Mouse (Mus musculus): ENCODE measurements around the gene Lrp8. TPM values are rescaled to one million over a fixed set of nuclear protein-coding genes. Genes with fewer than 3 reads are reported as not detected.
A peak's percentile ranks its signal among the peaks of the same experiment; 100 is the strongest.

Gene Lrp8
- polyA plus RNA-seq, 1 experiment from 2014 or later, result 0.46 TPM

GRCm38 (mm10) chr4:107886371-107886770, 84.3 kb downstream of the Lrp8 start:
- Histone ChIP-seq H3K27me3 (ENCODE audit: control insufficient read depth, insufficient read depth, low read depth, low read length) (no peaks in the 10 kb centered on the region), H3K4me2 (ENCODE audit: low read depth, low read length) (no peak overlapping the region), H3K4me3 (ENCODE audit: low read depth, low read length) (no peak overlapping the region), H3K27ac (ENCODE audit: low read length) (no peak overlapping the region), H3K9me3 (replicated peaks; ENCODE audit: control insufficient read depth, low read length) (no peaks in the 10 kb centered on the region), H3K4me1 (ENCODE audit: control insufficient read depth, low read depth, low read length) (peaks cover 20% of the 10 kb centered on the region), H3K9ac (ENCODE audit: low read depth, low read length) (no peak overlapping the region), H3K36me3 (ENCODE audit: control insufficient read depth, insufficient read depth) (peaks cover 30% of the 10 kb centered on the region)
- ATAC-seq (ENCODE audit: low read depth), result no peak
- 76% methylated on average over 7 of the region's 7 CpGs for WGBS (ENCODE audit: insufficient replicate concordance)

GRCm38 (mm10) chr4:107889385-107889730, 87.3 kb downstream of the Lrp8 start:
- peaks cover 18% of the 10 kb centered on the region for H3K36me3 ChIP-seq (ENCODE audit: control insufficient read depth, insufficient read depth)
- peak; percentile 12 for ATAC-seq (ENCODE audit: low read depth)
- H3K27ac ChIP-seq (ENCODE audit: low read length), result peak overlapping the region; percentile 86
- H3K4me3 ChIP-seq (ENCODE audit: low read depth, low read length), result peak overlapping the region; percentile 77
- no peaks in the 10 kb centered on the region for H3K27me3 ChIP-seq (ENCODE audit: control insufficient read depth, insufficient read depth, low read depth, low read length)
- under 1% methylated on average over 12 of the region's 12 CpGs for WGBS (ENCODE audit: insufficient replicate concordance)
- H3K4me2 ChIP-seq (ENCODE audit: low read depth, low read length), result peak overlapping the region; percentile 95
- no peaks in the 10 kb centered on the region for H3K9me3 ChIP-seq (replicated peaks; ENCODE audit: control insufficient read depth, low read length)
- peaks cover 20% of the 10 kb centered on the region for H3K4me1 ChIP-seq (ENCODE audit: control insufficient read depth, low read depth, low read length)
- H3K9ac ChIP-seq (ENCODE audit: low read depth, low read length), result peak overlapping the region; percentile 68

GRCm38 (mm10) chr4:107889731-107890432, 87.8 kb downstream of the Lrp8 start, which contains the start of gene 0610037L13Rik:
Gene 0610037L13Rik (plus strand): TSS chr4:107889813.
- Histone ChIP-seq H3K4me1 (ENCODE audit: control insufficient read depth, low read depth, low read length) (peaks cover 20% of the 10 kb centered on the region), H3K4me3 (ENCODE audit: low read depth, low read length) (peak within 1 kb of the TSS; percentile 77), H3K36me3 (ENCODE audit: control insufficient read depth, insufficient read depth) (peaks cover 15% of the 10 kb centered on the region), H3K9me3 (replicated peaks; ENCODE audit: control insufficient read depth, low read length) (no peaks in the 10 kb centered on the region), H3K27ac (ENCODE audit: low read length) (peak within 1 kb of the TSS; percentile 86), H3K9ac (ENCODE audit: low read depth, low read length) (peak within 1 kb of the TSS; percentile 68), H3K27me3 (ENCODE audit: control insufficient read depth, insufficient read depth, low read depth, low read length) (no peaks in the 10 kb centered on the region), H3K4me2 (ENCODE audit: low read depth, low read length) (peak within 1 kb of the TSS; percentile 95)
- under 1% methylated on average over 48 of the region's 48 CpGs for WGBS (ENCODE audit: insufficient replicate concordance)
- ATAC-seq (ENCODE audit: low read depth), result peak; percentile 96

- H3K4me1 ChIP-seq (ENCODE audit: control insufficient read depth, low read depth, low read length), result peaks cover 20% of the 10 kb centered on the region
- ATAC-seq (ENCODE audit: low read depth), result no peak
- H3K9me3 ChIP-seq (replicated peaks; ENCODE audit: control insufficient read depth, low read length), result no peaks in the 10 kb centered on the region
- no peak overlapping the region for H3K27ac ChIP-seq (ENCODE audit: low read length)
- no peaks in the 10 kb centered on the region for H3K27me3 ChIP-seq (ENCODE audit: control insufficient read depth, insufficient read depth, low read depth, low read length)
- H3K4me3 ChIP-seq (ENCODE audit: low read depth, low read length), result no peak overlapping the region
- H3K9ac ChIP-seq (ENCODE audit: low read depth, low read length), result no peak overlapping the region
- WGBS (ENCODE audit: insufficient replicate concordance), result 61% methylated on average over 2 of the region's 2 CpGs
- H3K4me2 ChIP-seq (ENCODE audit: low read depth, low read length), result no peak overlapping the region
- peaks cover under 1% of the 10 kb centered on the region for H3K36me3 ChIP-seq (ENCODE audit: control insufficient read depth, insufficient read depth)
Measured at GRCm38 (mm10) chr4:107892663-107893062, 90.6 kb downstream of the Lrp8 start.

- ATAC-seq (ENCODE audit: low read depth), result peak; percentile 84
- 63% methylated on average over 5 of the region's 5 CpGs for WGBS (ENCODE audit: insufficient replicate concordance)
- no peaks in the 10 kb centered on the region for H3K27me3 ChIP-seq (ENCODE audit: control insufficient read depth, insufficient read depth, low read depth, low read length)
- peak overlapping the region; percentile 38 for H3K4me2 ChIP-seq (ENCODE audit: low read depth, low read length)
- H3K36me3 ChIP-seq (ENCODE audit: control insufficient read depth, insufficient read depth), result peaks cover 4% of the 10 kb centered on the region
- H3K4me3 ChIP-seq (ENCODE audit: low read depth, low read length), result peak overlapping the region; percentile 3; the same call in 1 of the 2 replicates
- no peaks in the 10 kb centered on the region for H3K9me3 ChIP-seq (replicated peaks; ENCODE audit: control insufficient read depth, low read length)
- H3K27ac ChIP-seq (ENCODE audit: low read length), result peak overlapping the region; percentile 75
- no peak overlapping the region for H3K9ac ChIP-seq (ENCODE audit: low read depth, low read length)
- peaks cover 3% of the 10 kb centered on the region for H3K4me1 ChIP-seq (ENCODE audit: control insufficient read depth, low read depth, low read length)
Measured at GRCm38 (mm10) chr4:107899211-107899927, 97.3 kb downstream of the Lrp8 start.

GRCm38 (mm10) chr4:107900206-107900605, 98.1 kb downstream of the Lrp8 start:
- no peaks in the 10 kb centered on the region for H3K9me3 ChIP-seq (replicated peaks; ENCODE audit: control insufficient read depth, low read length)
- no peaks in the 10 kb centered on the region for H3K27me3 ChIP-seq (ENCODE audit: control insufficient read depth, insufficient read depth, low read depth, low read length)
- H3K9ac ChIP-seq (ENCODE audit: low read depth, low read length), result no peak overlapping the region
- 74% methylated on average over 3 of the region's 3 CpGs for WGBS (ENCODE audit: insufficient replicate concordance)
- H3K4me3 ChIP-seq (ENCODE audit: low read depth, low read length), result no peak overlapping the region
- H3K4me1 ChIP-seq (ENCODE audit: control insufficient read depth, low read depth, low read length), result peaks cover 3% of the 10 kb centered on the region
- H3K4me2 ChIP-seq (ENCODE audit: low read depth, low read length), result peak overlapping the region; percentile 38; the same call in 1 of the 2 replicates
- H3K36me3 ChIP-seq (ENCODE audit: control insufficient read depth, insufficient read depth), result peaks cover 4% of the 10 kb centered on the region
- peak overlapping the region; percentile 75 for H3K27ac ChIP-seq (ENCODE audit: low read length)
- peak; percentile 60 for ATAC-seq (ENCODE audit: low read depth)

- no peaks in the 10 kb centered on the region; the same call in 1 of the 2 replicates for H3K4me1 ChIP-seq (ENCODE audit: control insufficient read depth, low read depth, low read length)
- peaks cover 25% of the 10 kb centered on the region for H3K36me3 ChIP-seq (ENCODE audit: control insufficient read depth, insufficient read depth)
- 26% methylated on average over 10 of the region's 10 CpGs for WGBS (ENCODE audit: insufficient replicate concordance)
- H3K27me3 ChIP-seq (ENCODE audit: control insufficient read depth, insufficient read depth, low read depth, low read length), result no peaks in the 10 kb centered on the region
- no peak overlapping the region for H3K4me3 ChIP-seq (ENCODE audit: low read depth, low read length)
- no peak overlapping the region for H3K4me2 ChIP-seq (ENCODE audit: low read depth, low read length)
- no peak overlapping the region for H3K9ac ChIP-seq (ENCODE audit: low read depth, low read length)
- H3K9me3 ChIP-seq (replicated peaks; ENCODE audit: control insufficient read depth, low read length), result no peaks in the 10 kb centered on the region
- H3K27ac ChIP-seq (ENCODE audit: low read length), result no peak overlapping the region
- peak; percentile 8; the same call in 1 of the 2 replicates for ATAC-seq (ENCODE audit: low read depth)
Measured at GRCm38 (mm10) chr4:107904252-107904651, 102.2 kb downstream of the Lrp8 start.

GRCm38 (mm10) chr4:107906561-107906960, 104.5 kb downstream of the Lrp8 start:
- H3K36me3 ChIP-seq (ENCODE audit: control insufficient read depth, insufficient read depth), result peaks cover 25% of the 10 kb centered on the region
- H3K4me3 ChIP-seq (ENCODE audit: low read depth, low read length), result no peak overlapping the region
- ATAC-seq (ENCODE audit: low read depth), result no peak
- no peaks in the 10 kb centered on the region for H3K4me1 ChIP-seq (ENCODE audit: control insufficient read depth, low read depth, low read length)
- H3K4me2 ChIP-seq (ENCODE audit: low read depth, low read length), result no peak overlapping the region
- H3K27me3 ChIP-seq (ENCODE audit: control insufficient read depth, insufficient read depth, low read depth, low read length), result no peaks in the 10 kb centered on the region
- H3K9me3 ChIP-seq (replicated peaks; ENCODE audit: control insufficient read depth, low read length), result no peaks in the 10 kb centered on the region
- WGBS (ENCODE audit: insufficient replicate concordance), result 69% methylated on average over 9 of the region's 9 CpGs
- no peak overlapping the region for H3K9ac ChIP-seq (ENCODE audit: low read depth, low read length)
- H3K27ac ChIP-seq (ENCODE audit: low read length), result no peak overlapping the region

- Histone ChIP-seq H3K27me3 (ENCODE audit: control insufficient read depth, insufficient read depth, low read depth, low read length) (no peaks in the 10 kb centered on the region), H3K4me1 (ENCODE audit: control insufficient read depth, low read depth, low read length) (no peaks in the 10 kb centered on the region), H3K4me3 (ENCODE audit: low read depth, low read length) (no peak overlapping the region), H3K9ac (ENCODE audit: low read depth, low read length) (no peak overlapping the region), H3K36me3 (ENCODE audit: control insufficient read depth, insufficient read depth) (peaks cover 38% of the 10 kb centered on the region), H3K9me3 (replicated peaks; ENCODE audit: control insufficient read depth, low read length) (no peaks in the 10 kb centered on the region), H3K27ac (ENCODE audit: low read length) (no peak overlapping the region), H3K4me2 (ENCODE audit: low read depth, low read length) (no peak overlapping the region)
- 82% methylated on average over 4 of the region's 4 CpGs for WGBS (ENCODE audit: insufficient replicate concordance)
- ATAC-seq (ENCODE audit: low read depth), result no peak
Measured at GRCm38 (mm10) chr4:107910020-107910419, 108.0 kb downstream of the Lrp8 start.
